18 mouse cellular contexts compared by ENCODE assay signal in genomic region chr2:7113738-7114137, GRCm38 (mm10).
A peak's percentile ranks its signal among the peaks of the same experiment; 100 is the strongest.
DNase-seq lines count a peak whose midpoint lies in the region; ATAC-seq and TF ChIP-seq lines count a peak whose summit lies in the region.
"Had no signal": no experiment of that assay in that cellular context is flagged by ENCODE, and none has a peak within 500 bp of the region (broad histone marks: within the 10 kb centered on the region; RNA-seq: fewer than 3 reads in every experiment).

No protein-coding gene starts in this region.

- no peak overlapping the region for H3K4me2 ChIP-seq in midbrain, embryonic 13.5 days (replicated peaks)
- H3K4me2 ChIP-seq: forebrain, embryonic 13.5 days; heart, embryonic 11.5 days; heart, embryonic 15.5 days; hindbrain, embryonic 14.5 days had no signal

- intact Hi-C loops in gastrocnemius, postnatal 36 days (cut with DNase I), result no loop called here

- H3K36me3 ChIP-seq in midbrain, embryonic 10.5 days, result no peaks in the 10 kb centered on the region
- no peaks in the 10 kb centered on the region for H3K36me3 ChIP-seq in midbrain, embryonic 13.5 days
- H3K36me3 ChIP-seq: embryonic facial prominence, embryonic 10.5 days; heart, embryonic 15.5 days; hindbrain, embryonic 10.5 days had no signal

- no peak for TF ChIP-seq CTCF in layer of hippocampus, adult 2 months (conservative IDR thresholded peaks at IDR 0.05)

- H3K9me3 ChIP-seq in midbrain, embryonic 10.5 days (replicated peaks), result no peaks in the 10 kb centered on the region
- H3K9me3 ChIP-seq in midbrain, embryonic 13.5 days, result no peaks in the 10 kb centered on the region
- H3K9me3 ChIP-seq: embryonic facial prominence, embryonic 10.5 days; forebrain, embryonic 13.5 days; heart, embryonic 15.5 days; hindbrain, embryonic 10.5 days had no signal

- WGBS in midbrain, embryonic 10.5 days, result 83% methylated on average over 4 of the region's 4 CpGs
- WGBS in midbrain, embryonic 13.5 days, result 71% methylated on average over 4 of the region's 4 CpGs

- H3K27ac ChIP-seq in layer of hippocampus, adult 2 months, result peak overlapping the region; percentile 81
- H3K27ac ChIP-seq in midbrain, embryonic 10.5 days (replicated peaks), result peak overlapping the region; percentile 19; the same call in 1 of the 2 replicates
- H3K27ac ChIP-seq in midbrain, embryonic 13.5 days, result no peak overlapping the region
- H3K27ac ChIP-seq: embryonic facial prominence, embryonic 10.5 days; forebrain, embryonic 13.5 days; heart, adult 2 months; heart, embryonic 15.5 days; hindbrain, embryonic 10.5 days; hindbrain, embryonic 14.5 days had no signal

- DNase-seq in layer of hippocampus, adult 2 months (ENCODE audit: low spot score in 2 of 2), result no peak
- no peak for DNase-seq in layer of hippocampus, postnatal 10 days (ENCODE audit: low spot score in 2 of 2)
- DNase-seq in midbrain, embryonic 10.5 days (ENCODE audit: low spot score), result no peak
- DNase-seq in lung, postnatal 14 days, result peak; percentile 13
- DNase-seq in thymus, postnatal 4 days, result no peak
- no peak for DNase-seq in gastrocnemius, postnatal 36 days
- DNase-seq: adrenal gland, adult 2 months; adrenal gland, postnatal 25 days; cerebellum, adult 18-20 months; heart, adult 2 months; heart, postnatal 14 days had no signal

- ATAC-seq in midbrain, embryonic 13.5 days, result no peak
- ATAC-seq: forebrain, embryonic 13.5 days had no signal

- no peak overlapping the region for H3K9ac ChIP-seq in midbrain, embryonic 13.5 days (replicated peaks)
- H3K9ac ChIP-seq: forebrain, embryonic 13.5 days; heart, embryonic 15.5 days; hindbrain, embryonic 14.5 days had no signal

- H3K27me3 ChIP-seq in midbrain, embryonic 10.5 days (ENCODE audit: low read depth, poor library complexity, severe bottlenecking), result no peaks in the 10 kb centered on the region
- H3K27me3 ChIP-seq in midbrain, embryonic 13.5 days, result no peaks in the 10 kb centered on the region
- H3K27me3 ChIP-seq: forebrain, embryonic 13.5 days; heart, embryonic 15.5 days had no signal

- H3K4me3 ChIP-seq in layer of hippocampus, adult 2 months, result no peak overlapping the region
- H3K4me3 ChIP-seq in midbrain, embryonic 10.5 days, result no peak overlapping the region
- no peak overlapping the region for H3K4me3 ChIP-seq in midbrain, embryonic 13.5 days (replicated peaks)
- H3K4me3 ChIP-seq: embryonic facial prominence, embryonic 10.5 days; forebrain, embryonic 13.5 days; heart, adult 2 months; heart, embryonic 15.5 days; hindbrain, embryonic 10.5 days had no signal

- H3K4me1 ChIP-seq in midbrain, embryonic 10.5 days, result peaks cover 37% of the 10 kb centered on the region
- peaks cover 16% of the 10 kb centered on the region for H3K4me1 ChIP-seq in midbrain, embryonic 13.5 days (replicated peaks)
- H3K4me1 ChIP-seq: heart, embryonic 15.5 days had no signal
